Mouse (Mus musculus) ovary, postnatal 14 days (tissue): ENCODE results near the gene Slfn9.
"Not testable (repeated sequence)": the region's sequence is repeated elsewhere in the genome, so short reads cannot be mapped to it uniquely, and the experiment has no call there.

ENCODE experiments used
- DNase-seq: peaks from one replicate; pipeline ENCODE4 v3.0.0; 2022; ENCODE audit warnings: low spot score

The Slfn9 gene

DNA sequence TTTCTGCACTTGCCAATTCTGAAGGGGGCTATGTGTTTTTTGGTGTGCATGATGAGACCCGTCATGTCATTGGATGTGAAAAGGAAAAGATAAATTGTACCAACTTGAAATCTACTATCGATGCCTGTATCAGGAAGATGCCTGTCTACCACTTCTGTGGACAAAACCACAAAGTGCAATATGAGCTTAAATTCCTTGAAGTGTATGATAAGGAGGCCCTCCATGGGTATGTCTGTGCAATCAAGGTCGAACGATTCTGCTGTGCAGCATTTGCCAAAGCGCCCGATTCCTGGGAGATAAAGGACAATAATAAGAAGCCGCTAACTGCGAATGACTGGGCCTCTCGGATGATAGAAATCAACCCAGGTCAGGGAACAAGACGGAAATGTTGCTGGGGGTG lies 34.7 kb downstream of the Slfn9 start:
- DNase-seq: no peak

DNA sequence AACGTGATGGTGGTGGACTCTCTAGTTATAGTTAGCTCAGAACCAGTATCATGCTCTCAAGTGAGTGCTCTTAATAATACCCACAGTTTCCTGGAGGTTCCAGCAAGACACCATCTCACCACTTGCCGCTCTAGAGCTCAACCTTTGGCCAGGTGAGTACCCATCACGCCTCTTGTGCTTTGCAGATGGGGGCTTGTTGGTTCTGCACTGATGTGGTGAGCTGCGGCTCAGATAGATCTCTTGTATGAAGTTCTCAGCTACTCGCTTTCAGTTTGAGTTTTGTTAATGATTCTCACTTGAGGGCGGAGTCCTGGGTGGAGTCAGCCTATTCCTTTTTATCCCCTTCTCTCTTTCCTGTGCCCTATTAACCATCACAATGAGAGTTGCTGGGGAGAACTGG lies 37.0 kb downstream of the Slfn9 start:
- DNase-seq: no peak

DNA sequence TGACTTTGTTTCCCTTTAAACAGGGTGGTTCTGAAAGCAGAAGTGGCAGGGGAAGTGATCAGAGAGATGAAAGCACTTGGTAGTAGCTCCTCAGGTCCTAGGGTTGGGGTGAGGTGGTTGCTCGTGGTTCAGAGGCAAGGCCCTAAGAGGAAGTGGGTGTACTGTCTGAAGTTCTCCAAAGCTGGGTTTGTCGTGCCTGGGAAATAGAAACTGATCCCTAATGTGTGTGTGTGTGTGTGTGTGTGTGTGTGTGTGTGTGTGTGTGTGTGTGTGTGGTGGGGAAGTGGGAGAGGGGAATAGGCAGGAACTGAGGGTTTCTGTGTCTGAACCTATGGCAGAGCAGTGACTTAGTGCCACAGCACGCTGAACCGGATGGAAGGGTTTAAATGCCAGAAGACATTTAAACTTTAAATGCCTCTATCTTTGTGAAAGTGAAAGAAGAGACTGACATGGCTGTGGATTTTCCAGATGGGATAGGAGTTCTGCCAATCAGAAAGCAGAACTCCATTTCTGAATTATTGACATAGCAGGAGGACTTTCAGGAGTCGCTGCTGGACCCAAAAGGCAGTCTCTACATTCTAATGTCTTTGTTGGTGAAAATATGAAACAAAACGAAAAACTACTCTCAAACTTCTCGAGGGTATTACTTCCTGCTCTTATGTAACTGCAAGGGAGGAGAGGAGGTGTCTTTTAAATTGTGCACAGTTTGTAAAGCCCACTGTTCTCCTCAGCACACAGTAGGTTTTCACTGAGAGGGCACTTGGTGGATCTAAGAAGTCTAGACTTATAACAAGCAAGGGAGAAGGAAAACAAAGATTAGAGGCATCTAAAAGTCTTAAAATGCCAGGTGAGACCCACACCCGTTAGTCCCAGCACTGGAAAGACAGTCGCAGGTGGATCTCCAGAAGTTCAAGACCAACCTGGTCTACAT lies 38.8 kb downstream of the Slfn9 start:
- DNase-seq: no peak

DNA sequence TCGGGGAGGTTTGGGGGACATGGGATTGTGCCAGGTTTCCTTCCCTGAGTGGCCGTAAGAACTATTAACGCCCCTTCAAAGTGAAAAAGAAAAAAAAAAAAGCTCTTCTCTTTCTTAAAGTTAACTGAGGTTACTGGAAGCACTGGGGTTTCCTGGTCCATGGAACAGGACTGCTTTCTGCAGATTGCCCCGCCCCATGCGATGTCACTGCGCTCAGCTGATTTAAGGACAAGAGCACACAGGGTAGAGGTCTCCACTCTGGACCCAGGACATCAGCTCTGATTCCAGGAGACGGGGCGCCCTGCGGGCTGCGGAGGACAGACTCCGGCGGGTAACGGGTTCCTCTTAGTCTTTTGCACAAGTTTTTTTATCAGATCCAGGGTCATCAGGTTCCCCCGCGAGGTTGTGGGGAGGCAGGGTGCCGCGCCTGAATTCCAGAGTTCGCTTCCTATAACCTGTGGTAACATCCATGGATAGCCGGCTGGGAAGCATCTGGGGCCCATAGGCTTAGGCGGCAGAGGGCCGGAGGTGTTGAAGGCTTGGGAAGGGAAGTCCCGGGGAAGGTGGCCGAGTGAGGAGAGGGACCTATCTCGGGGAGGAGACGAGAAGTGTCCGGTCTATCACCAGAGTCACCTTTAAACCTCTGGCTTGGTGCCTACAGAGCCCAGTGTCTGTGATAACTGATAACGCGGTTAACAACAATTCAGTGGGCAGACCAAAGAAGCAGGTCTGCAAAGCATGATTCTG lies 39.6 kb downstream of the Slfn9 start:
- DNase-seq: no peak

DNA sequence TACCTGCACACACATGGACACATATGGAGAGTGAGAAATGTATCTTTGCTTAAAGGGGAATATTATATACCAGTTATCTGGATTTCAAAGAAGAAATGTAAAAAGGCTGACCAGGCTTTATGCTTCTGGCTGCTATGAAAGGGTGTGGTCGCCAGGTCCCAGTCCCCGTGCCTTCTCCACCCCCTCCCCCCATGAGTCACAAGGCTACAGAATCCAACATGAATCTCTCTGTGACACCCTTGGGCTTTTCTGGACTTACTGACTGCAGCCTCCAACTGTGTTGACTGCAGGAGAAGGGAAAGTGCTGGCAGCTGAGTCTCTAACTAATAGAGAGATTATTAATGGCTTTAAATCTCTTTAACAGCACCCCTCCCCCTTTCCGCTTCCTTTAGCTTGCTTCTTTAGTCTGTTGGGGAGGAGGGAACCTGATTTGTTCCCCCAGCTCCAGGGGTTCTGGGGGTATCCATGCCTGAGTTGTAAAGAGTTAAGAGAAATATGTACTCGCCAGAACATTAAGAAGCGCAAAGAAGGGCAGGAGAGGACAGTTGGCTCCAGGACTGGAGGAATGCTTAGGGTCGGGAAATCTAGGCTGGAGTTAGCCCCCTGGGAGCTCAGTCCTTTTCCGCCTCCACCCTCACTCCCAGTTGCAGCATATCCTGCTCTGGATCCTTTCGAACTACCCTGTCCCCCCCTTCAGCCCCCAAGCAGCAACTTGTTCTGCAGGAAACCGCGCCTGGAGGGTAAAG lies 40.7 kb downstream of the Slfn9 start, which contains the start of gene Slfn5:
Slfn5 (plus strand) TSS at position 614 of the 746 bp plus-strand sequence.
- no peak for DNase-seq

DNA sequence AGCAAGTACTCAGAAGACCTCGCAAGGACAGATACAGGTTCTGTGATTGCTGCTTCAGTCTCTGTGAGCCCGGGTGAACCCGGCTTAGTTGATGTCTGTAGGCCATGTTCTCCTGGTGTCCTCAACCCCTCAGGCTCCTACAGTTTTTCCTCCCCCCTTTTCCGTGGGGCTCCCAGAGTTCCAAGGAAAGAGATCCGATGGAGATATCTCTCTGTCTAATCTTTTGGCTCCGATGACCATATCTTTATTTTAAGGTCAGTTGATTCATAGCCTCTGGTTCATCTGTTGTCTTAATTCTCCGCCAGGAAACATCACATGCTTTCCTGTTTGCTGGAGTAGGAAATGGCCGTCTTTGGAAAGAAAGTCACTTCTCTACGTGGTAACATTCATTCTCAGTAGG lies 42.6 kb downstream of the Slfn9 start:
- no peak for DNase-seq

DNA sequence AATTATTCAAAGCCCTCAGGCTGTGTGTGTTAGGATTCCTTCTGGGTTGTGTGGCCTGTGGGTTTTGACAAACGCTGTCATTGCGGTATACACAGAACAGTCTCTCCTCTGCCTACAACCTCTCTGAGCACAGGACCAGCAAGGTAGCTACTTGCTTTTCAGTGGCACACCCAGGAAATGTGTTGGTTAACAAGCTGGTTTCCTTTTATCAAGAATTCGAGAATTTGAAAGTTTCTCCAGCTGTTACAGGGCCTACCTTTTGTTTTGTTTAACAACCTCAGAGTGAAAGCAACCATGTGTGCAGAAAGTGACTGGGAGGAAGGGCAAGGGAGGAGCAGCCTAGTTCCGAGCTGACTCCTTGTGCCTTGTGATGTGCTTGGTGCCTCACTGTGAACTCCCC lies 44.2 kb downstream of the Slfn9 start:
- no peak for DNase-seq

DNA sequence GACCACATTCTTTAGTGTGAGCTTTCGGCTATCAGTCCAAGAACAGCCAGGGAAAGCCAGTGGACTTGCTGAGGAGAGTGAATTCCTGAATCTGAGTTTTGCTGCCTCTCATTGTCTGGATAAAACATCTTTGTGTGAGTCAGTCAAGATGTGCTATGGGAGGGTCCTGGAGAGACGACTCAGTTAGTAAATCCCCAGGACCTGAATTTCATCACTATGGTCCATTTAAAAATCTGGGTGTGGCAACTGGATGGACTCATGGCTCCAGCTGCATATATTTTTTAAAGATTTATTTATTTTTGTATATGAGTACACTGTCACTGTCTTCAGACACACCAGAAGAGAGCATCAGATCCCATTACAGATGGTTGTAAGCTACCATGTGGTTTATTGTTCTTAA lies 46.0 kb downstream of the Slfn9 start:
- no peak for DNase-seq

DNA sequence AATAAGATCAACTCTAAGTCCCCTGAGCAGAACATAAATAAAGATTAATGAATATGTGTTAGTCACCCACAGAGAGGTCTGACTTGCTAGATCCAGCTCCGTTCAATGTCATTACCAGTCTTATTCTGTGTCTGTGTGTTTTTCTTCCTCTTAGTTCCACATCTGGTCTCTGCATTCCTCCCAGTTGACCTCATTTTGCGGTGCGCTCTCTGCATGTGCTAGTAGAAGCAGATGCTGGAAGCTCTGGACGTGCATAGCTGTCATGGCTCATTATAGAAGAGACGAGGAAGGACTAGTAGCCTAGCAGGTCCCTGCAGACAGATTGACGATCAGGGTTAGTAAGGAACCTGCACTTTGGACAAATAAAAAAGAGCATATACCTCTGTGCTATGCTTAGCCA lies 48.3 kb downstream of the Slfn9 start:
- no peak for DNase-seq

DNA sequence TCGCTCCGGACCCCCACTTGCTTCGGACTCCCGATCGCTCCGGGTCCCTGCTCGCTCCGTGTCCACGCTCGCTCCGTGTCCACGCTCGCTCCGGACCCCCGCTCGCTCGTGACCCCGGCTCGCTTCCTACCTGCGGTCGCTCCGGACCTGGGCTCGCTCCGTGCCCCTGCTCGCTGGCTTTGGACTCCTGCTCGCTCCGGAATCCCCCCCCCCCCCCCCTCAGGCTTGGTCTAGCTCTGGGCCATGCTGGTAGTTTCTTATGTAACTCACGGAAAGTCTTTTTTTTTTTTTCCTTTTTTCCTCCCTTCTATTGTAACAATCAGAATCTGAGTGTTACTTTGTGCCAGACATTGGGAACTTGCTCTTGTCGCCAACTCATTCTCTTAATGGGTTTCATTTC lies 58.4 kb downstream of the Slfn9 start:
- no peak for DNase-seq

DNA sequence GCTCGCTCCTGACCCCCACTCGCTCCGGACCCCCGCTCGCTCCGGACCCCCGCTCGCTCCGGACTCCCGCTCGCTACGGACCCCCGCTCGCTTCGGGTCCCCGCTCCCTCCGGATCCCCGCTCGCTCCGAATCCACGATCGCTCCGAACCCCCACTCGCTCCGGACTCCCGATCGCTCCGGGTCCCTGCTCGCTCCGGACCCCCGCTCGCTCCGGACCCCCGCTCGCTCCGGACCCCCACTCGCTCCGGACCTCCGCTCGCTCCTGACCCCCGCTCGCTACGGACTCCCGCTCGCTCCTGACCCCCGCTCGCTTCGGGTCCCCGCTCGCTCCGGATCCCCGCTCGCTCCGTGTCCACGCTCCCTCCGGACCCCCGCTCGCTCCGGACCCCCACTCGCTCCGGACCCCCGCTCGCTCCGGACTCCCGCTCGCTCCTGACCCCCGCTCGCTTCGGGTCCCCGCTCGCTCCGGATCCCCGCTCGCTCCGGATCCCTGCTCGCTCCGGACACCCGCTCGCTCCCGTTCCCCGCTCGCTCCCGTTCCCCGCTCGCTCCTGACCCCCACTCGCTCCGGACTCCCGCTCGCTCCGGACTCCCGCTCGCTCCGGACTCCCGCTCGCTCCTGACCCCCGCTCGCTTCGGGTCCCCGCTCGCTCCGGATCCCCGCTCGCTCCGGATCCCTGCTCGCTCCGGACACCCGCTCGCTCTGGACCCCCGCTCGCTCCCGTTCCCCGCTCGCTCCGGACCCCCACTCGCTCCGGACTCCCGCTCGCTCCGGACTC lies 59.8 kb downstream of the Slfn9 start:
- DNase-seq: not testable (repeated sequence)

DNA sequence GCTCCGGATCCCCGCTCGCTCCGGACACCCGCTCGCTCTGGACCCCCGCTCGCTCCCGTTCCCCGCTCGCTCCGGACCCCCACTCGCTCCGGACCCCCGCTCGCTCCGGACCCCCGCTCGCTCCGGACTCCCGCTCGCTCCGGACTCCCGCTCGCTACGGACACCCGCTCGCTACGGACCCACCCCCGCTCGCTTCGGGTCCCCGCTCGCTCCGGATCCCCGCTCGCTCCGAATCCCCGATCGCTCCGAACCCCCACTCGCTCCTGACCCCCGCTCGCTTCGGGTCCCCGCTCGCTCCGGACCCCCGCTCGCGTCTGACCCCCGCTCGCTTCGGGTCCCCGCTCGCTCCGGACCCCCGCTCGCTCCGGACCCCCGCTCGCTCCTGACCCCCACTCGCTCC lies 60.5 kb downstream of the Slfn9 start:
- DNase-seq: not testable (repeated sequence)

DNA sequence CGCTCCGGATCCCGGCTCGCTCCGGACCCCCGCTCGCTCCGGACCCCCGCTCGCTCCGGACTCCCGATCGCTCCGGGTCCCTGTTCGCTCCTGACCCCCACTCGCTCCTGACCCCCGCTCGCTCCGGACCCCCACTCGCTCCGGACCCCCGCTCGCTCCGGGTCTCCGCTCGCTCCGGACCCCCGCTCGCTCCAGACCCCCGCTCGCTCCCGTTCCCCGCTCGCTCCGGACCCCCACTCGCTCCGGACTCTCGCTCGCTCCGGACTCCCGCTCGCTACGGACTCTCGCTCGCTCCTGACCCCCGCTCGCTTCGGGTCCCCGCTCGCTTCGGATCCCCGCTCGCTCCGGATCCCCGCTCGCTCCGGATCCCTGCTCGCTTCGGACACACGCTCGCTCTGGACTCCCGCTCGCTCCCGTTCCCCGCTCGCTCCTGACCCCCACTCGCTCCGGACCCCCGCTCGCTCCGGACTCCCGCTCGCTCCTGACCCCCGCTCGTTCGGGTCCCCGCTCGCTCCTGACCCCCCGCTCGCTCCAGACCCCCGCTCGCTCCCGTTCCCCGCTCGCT lies 61.2 kb downstream of the Slfn9 start:
- not testable (repeated sequence) for DNase-seq

DNA sequence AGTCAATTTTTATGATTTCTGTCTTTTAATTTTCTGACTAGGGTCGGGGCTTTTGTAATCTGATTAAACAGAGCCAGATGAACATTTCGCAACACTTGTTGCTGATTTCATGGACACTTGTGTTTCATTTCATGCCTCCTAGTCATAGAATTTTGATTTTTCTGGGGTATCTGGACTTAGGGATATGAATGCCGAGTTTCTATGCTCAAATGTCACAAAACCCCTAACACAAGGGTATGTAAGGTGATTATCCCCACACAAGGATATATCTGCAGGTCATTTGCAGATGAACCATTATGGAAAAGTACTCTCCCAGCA lies 62.0 kb downstream of the Slfn9 start:
- no peak for DNase-seq

DNA sequence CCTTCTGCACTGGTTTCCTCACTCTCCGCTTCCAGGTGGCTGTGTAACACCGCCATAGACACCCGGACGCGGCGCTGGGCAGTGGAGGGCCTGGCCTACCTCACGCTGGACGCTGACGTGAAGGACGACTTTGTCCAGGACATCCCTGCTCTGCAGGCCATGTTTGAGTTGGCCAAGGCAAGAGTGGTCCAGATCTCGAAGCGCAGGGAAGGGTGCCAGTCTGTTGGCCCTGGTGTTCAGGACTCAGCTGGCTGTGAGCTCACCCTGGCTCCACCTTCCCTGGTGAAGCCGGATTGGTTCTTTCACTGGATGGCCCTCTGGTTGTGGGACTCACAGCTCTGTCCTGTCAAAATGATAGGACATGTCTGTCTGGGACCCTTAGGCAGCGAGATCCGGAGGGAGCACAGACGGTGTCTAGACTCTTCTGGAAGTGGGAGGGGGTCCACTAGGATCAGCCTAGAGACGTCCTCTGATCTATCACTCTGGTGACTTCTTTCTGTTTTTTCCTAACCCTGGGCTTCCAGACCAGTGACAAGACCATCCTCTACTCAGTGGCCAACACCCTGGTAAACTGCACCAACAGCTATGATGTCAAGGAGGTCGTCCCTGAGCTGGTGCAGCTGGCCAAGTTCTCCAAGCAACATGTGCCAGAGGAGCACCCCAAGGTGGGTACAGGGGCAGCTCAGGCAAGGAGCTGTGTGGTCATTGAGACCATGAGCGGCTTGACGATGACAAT lies 62.6 kb downstream of the Slfn9 start:
- no peak for DNase-seq
